Mouse (Mus musculus) 416B (cell line): ENCODE measurements at regions not wholly inside any gene's neighbourhood (a gene's known extent, or its start where the extent isn't known, plus 50 kb on each side); places are given as distances from the start of the nearest gene placed in this dataset.

Experiments
- DNase-seq: peaks from one replicate; pipeline ENCODE4 v3.0.0; 2011; ENCODE audit warnings: low read depth

GRCm38 (mm10) chr1:98192671-98193070, 97.2 kb upstream of the Pam start:
- no peak for DNase-seq

DNA sequence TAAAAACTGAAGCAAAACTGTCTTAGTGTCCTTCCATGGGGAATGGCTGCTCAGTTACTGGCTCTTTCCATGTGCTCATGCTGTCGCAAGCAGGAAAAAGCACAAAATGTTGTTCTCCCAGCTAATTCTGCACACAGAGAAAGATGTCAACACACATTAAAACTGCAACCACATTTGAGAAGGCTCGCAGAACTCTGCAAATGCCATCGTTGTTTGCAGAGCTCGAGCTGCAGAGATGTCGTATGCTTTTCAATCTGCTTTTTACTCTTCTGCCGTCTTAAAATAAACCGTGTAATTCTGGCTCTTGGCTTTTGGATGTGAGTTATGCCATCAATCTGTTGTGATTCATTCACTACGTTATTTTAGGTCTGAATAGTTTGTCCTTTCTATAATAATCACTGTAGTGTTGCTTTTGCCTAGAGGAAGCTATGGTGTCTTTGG, 96.6 kb upstream of the Pam start:
- no peak for DNase-seq

DNA sequence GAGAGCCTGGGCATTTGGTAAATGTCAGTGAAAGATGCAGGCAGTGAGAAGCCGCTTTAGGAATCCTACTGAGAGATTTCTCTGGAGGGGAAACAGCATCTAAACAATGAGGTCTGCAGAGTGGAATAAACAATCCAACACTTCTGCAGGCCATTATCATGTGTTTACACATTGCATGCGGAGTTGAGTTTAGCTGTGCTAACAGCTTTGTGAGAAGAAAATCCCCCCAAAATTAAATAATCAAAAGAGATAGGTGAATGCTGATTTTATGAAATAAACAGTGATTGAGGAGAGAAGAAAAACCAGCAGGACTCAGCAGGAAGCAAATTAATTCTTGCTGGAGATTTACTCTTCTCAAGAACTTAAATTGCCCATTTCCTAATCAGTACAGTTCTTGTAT, 95.9 kb upstream of the Pam start:
- DNase-seq, result no peak

GRCm38 (mm10) chr1:98190741-98191140, 95.3 kb upstream of the Pam start:
- DNase-seq, result no peak

DNA sequence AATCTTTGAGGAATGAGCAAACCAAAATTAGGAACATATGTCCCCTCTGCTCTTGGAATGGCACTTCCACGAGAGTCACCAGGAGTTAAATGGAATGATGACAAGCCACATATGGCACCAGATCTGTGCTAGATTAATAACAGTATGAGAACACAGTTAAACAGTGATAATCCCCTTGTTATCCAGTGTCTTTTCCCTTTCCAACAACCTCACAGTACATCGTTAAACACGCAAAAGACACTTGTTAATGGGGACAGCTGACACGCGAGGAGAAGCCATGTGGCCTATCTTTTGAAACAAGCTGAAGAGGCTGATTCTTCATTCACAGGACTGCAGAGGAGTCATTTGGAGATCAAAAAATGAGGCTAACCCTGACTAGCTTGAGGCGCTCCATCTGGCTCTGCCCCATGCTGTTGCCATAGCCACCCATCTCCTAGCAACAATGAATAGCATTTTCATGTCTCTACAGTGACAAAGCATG, 94.6 kb upstream of the Pam start:
- DNase-seq, result no peak

- no peak for DNase-seq
Observed at GRCm38 (mm10) chr1:98180372-98180771, 84.9 kb upstream of the Pam start.

DNA sequence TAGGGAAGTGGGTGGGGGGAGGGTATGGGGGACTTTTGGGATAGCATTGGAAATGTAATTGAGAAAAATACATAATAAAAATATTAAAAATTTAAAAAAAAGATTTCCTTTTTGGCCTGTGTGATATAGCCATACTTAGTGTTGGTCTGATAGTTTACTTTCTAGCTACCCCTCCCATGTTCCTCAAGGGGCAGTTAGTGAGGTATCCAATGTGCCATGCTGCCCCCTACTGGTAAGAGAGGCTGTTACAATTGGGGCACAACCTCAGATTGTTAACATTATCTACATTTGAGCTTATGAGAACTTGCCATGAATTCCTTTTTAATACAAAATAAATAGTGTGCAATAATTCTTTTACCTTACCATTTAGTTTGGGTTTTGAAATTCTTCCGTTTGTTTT, 83.6 kb upstream of the Pam start:
- peak; percentile 68 for DNase-seq

GRCm38 (mm10) chr1:98174811-98175132, 79.3 kb upstream of the Pam start:
- DNase-seq, result no peak

- DNase-seq, result no peak
Observed at GRCm38 (mm10) chr1:98173907-98174810, 78.7 kb upstream of the Pam start.

DNA sequence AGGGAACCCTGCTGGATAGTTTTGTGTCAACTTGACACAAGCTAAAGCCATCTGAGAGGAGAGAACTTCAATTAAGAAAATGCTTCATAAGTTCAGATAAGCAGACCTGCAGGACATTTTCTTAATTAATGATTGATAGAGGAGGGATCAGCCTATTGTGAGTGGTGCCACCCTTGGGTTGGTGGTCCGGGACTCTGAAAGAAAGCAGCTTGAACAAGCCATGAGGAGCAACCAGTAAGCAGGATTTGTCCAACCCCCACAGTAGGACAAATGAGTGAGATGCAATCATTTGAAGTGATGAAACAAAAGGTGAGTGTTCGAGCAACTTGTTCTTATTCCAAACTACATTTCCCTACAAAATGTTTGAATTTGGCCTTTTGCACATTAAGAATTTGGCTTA, 78.0 kb upstream of the Pam start:
- no peak for DNase-seq

GRCm38 (mm10) chr1:98171291-98171690, 75.8 kb upstream of the Pam start:
- no peak for DNase-seq

DNA sequence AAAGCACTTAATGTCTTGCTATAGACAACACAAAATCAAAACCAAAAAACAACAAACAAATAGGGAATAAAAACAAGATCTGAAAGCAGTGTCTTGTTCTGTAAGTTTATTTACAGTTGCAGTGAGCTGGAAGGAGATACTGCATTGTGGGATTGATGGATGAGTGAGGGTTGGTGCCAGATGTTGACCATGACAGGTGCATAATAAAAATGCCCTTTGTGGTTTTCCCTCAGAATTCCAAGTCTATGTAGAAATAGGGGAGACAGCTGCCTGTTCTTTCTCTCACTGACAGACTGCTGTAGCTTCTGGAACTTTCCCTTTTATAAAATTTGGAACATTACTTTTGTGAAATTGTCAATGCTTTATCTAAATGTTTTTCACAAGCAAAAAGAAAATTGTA, 73.9 kb upstream of the Pam start:
- no peak for DNase-seq

DNA sequence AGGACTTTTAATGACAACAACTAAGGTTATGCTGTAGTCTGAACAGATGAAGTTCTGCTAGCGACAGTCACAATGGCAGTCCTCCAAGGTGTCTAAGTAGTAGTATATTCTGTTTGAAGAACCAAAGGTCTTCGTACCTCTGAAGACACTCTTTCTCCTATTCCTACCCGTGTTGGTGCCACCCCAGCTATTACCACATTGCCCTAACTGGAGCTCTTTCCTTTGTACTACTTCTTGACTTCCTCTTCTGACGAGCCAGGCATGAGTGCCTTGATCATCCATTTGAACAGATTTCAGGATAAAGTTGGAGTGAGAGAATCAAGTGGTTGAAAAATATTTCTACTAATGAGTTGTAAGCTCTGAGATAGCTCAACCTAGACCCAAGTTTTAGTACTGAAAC, 72.4 kb upstream of the Pam start:
- no peak for DNase-seq

- DNase-seq, result no peak
Observed at GRCm38 (mm10) chr1:98162639-98162927, 67.1 kb upstream of the Pam start.

DNA sequence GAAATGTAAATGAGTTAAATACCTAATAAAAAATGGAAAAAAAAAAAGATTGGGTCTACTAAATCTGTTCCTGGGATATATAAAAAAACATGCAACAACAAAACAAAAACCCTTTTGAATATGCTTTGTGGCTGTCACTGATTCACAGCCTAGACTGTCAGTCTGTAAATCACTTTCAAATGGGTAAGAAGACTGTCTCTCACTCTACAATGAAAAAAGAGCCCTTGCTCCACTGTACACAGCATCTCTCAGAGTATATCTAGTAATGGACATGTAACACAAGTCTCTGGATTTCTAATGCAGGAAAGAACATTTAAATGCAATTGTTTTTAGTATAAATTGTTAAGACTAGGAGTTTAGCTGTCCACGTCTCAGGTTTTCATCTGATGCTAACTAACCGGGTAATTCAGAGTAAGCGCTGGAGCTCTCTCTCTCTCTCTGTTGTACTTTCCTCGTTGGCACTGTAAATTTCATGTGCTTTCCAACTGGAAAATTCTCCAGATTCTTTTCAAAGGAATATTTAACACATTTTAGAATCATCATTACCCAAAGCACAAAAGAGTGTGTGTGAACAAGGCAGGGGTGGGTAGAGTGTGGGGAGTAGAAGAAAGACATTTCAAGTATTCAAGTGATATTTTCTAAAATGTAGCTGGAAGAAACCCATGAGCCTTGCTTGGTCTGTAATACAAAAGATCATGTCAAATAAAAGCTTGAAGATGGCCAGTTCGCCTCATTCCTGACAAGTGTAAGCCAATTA, 66.6 kb upstream of the Pam start:
- no peak for DNase-seq

DNA sequence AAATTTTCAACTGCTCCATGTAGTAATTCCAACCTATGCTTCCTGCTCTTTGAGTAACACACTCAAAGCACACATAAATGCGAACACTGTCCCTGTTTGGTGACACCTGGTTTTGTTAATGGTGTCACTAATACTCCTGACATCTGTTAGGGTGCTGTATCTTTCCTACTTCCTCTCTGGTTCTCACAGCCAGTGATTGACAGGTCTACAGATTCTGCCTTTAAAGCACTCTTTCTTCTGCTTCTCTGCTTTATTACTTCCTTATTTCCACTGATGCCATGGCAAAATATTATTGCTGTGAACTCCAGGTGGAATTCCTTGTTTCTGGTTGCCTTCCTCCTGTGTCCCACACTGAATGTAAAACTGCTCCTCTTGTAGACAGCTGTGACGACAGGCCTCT, 63.5 kb upstream of the Pam start:
- no peak for DNase-seq

GRCm38 (mm10) chr1:98147361-98147760, 51.9 kb upstream of the Pam start:
- no peak for DNase-seq
